Mouse (Mus musculus): Measurements from ENCODE around the gene Mtfr1l.
A peak's percentile ranks its signal among the peaks of the same experiment; 100 is the strongest.

The Mtfr1l gene

DNA sequence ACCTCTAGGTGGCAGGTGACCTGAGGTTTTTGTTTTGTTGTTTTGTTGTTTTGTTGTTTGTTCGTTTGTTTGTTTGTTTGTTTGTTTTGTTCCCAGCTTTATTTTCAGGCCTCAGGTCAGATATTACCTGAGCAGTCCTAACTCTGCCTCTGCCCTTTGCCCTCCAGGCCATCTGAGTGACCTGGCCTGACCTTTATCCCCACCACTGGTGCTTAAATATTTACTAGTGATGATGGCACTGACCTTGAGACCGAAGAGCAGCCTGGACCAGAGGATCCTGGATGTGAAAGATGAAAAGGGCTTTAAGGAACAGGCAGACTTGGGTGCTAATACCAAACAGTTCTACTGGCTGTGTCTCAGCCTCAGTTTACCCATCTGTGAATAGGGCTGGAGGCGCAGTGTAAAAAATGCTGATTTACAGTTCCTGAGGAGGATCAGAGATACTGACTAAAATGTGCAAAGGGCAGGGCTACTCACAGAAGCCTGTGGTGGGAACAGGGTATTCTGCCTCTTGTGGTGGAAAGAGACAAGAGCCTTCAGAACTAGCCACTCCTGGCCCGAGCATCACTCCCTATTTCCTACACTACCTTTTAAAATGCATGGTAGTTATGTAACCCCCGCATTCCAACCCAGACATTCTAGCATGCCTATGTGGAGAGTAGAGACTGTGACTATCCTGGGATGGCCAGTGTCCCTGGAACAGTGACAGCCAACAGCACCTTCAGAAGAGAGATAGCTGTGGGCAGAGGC is 49.9 kb downstream of the Mtfr1l start:
- no peak for DNase-seq

DNA sequence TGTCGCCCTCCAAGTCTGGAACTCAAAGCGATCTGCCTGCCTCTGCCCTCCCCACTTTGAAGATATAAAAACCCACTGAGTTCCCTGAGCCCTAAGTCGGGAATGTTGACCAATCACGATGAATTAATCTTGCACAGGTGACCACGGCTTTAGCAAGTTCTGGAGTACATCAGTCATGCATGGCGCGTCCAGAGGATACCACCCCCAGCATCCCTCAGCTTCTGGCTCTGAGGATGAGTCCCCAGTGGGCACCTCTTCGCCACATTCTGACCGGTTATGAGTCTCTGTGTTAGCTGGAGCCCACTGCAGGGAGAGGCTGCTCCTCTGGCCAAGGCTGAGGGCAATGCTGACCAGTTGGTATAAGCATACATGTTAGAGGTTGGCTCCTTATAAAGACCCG is 51.0 kb downstream of the Mtfr1l start:
- DNase-seq = peak; percentile 58

DNA sequence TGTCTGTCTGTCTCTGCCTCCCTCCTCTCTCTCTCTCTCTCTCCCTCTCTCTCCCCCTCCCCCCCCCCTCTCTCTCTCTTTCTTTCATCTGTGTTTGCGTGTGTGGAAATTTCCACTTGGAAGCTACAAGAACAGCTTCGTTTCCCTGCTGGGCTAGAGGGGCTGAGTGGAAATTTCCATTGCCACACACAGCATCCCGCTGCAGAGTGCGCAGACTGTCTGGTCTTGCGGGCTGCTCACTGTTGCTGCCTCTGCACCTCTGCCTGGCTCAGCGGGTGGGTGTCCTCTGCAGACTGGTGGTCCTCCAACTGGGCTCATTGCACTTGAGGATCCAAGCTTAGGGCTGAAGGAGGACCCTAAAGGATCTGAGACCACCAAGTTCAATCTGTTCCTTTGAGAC is 51.5 kb downstream of the Mtfr1l start:
- peak; percentile 89 for DNase-seq

DNA sequence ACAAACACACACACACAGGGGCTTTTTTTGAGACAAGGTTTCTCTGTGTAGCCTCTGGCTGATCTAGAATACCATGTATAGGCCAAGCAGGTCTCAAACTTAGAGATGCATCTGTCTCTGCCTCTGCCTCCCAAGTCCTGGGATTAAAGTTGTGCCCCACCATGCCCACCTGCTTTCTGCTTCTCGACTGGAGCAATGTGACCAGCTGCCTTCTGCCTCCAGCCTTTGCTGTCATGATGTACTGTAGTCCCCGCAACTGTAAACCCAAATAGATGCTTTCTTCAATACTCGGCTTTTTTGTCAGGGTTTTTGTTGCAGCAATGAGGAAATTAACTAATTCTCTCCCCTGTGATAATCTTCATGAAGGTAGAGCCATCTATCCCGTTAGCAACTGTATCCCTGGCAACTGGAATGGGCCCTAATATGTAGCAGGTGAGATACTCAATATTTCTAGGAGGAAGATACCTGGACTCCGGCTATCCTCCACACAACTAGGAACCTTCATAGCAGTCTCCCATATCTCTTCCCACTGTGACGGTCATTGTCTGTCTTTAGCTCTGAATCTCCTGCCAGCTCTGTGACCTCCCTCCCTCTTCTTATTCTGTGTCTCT is 52.0 kb downstream of the Mtfr1l start:
- DNase-seq = no peak

DNA sequence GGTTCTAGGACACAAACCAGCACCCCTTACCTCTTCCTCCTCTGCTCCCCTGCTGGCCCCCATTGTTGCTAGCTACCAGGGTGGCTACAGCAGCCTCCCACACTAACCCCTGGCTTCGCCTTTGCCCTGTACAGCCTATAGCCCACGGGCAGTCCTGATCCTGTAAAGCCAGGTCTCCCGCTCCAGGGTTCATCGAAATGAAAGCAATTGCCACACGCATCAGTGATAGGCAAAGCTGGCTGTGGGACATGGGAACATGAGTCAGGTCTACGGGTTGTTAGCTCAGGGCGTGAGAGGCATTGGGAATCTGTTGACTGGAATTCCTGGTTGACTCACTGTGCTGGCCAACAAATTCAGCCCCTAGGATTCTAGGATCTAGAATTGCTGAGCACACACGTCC is 52.7 kb downstream of the Mtfr1l start:
- DNase-seq = no peak

DNA sequence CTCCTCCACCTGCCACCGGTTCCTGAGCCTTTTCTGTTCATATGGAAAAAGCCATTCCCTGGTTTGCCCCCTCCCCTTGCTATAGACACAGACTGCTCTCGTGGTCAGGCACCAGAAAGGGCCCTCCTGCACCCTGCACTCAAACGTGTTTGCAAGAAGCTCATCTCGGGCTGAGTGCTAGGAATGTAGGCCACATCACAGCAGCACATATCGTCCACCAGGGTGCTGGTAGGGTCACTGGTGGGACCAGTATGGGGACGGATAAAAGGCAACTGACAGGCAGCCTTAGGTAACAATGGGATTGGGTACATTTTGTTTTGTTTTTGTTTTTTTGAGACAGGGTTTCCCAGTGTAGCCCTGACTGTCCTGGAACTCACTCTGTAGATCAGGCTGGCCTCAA is 53.9 kb downstream of the Mtfr1l start:
- DNase-seq = no peak

DNA sequence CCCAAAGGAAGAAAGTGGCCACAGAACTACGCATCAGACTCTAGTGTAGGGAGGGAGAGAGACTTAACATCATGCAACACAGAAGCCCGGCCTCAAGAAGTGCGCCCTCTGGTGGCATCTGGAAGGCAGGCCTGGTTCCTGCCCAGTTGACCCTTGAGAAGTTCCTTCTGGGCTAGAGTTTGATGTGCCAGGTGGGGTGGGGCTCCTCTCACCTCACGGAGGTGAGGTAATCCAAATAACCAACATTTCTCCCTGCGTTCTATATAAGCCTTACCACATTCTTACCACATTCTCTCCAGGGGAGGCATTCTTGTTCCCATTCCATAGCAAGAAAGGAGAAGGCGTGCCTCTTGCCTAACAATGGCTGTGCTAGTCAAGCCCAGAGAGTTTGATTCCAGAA is 54.3 kb downstream of the Mtfr1l start:
- DNase-seq = peak; percentile 77

DNA sequence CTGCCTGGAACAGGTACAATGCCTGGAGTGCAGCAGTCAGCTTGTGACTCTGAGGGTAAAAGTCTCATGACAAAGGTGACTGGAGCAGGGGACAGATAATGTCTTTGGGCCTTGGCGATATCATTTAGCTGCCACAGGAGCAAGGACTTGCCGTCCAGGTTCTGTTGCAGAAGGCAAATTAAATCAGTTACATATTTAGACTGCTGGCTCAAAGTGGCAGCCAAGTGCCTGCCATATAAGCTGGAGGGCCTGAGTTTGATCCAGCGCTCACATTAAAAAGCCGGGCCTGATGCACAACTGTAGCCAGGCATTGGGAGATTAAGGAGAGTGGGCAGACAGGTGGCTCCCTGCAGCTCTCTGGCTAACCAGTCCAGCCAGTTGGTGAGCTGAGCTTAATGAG is 55.3 kb downstream of the Mtfr1l start:
- no peak for DNase-seq

DNA sequence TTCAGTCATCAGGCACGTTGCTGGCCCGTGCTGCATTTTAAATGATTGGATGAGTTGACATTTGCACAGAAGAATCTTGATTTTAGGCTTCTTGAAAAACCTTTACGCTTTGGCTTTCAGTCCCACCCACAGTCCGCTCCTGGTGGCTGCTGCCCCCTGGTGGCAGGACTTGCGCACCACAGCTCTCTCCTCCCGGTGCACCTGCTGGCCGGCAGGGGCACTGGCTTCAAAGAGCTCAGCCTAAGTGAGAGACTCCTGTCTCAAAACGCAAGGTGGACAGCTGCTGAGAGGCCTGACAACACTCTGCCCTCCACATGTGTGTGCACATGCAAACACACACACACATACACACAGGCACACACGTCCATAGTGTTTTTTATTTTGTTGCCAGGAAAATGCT is 57.2 kb downstream of the Mtfr1l start:
- peak; percentile 95 for DNase-seq

DNA sequence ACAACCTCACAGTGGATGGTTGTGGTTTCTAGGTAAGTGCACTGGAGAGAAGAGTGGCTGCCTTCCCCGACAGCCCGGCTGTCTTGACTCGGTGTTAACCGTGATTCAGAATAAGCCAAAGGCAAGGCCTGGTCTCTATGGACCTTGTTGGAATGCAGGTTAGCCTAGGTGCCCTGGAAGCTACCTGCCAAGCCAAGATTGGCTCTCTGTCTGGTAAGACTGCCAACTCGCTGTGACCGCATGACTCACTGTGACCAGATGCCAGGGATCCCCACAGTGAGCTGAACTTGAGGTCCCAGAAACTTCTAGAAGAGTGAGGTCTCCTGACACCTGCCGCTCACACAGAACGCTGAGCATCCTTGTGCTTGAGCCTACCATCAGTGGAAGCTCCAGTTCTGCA is 58.3 kb downstream of the Mtfr1l start:
- DNase-seq = no peak
